Mouse (Mus musculus): ENCODE measurements around the gene Arhgef10l. TPM values are rescaled to one million over a fixed set of nuclear protein-coding genes. Genes with fewer than 3 reads are reported as not detected.

The Arhgef10l gene
- polyA plus RNA-seq, 1 experiment from 2014 or later: 17.0 TPM

DNA sequence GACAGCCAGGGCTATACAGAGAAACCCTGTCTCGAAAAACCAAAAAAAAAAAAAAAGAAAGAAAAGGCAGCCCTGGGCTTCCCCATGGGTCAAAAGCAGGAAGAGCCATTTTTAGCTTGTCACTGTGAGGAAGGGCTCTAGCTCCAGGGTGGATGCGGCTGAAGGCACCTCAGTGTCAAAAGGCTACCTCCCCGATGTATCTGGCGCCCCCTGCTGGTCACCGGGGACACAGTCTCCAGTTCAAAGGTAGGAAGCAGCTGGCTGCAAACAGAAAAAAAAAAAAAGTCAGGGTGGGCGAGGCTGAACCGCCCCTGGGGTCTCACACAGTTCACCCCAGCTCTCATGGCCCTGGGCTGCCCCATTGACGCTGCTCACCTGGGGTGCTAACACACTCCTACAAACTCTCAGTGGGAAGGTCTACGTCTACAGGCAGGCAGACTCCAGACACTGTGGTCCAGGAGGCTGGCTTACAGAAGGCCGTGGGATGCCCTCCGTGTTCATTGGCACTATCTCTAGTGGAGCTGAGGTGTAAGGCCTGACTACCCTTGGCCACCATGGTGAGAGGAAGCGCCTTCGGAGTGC lies 8.6 kb upstream of the Arhgef10l start:
- no peaks in the 10 kb centered on the region for H3K27me3 ChIP-seq
- no peaks in the 10 kb centered on the region for H3K9me3 ChIP-seq (replicated peaks)
- H3K36me3 ChIP-seq: no peaks in the 10 kb centered on the region
- WGBS: 32% methylated on average over 13 of the region's 13 CpGs
- peak; percentile 32 for ATAC-seq (ENCODE audit: insufficient number of reproducible peaks, low FRiP score, low TSS enrichment, low read depth)
- H3K27ac ChIP-seq (replicated peaks): no peak overlapping the region
- no peak overlapping the region for H3K4me3 ChIP-seq (replicated peaks)
- no peak overlapping the region for H3K4me2 ChIP-seq (replicated peaks)
- H3K4me1 ChIP-seq: peaks cover 8% of the 10 kb centered on the region; the same call in 1 of the 2 replicates
- no peak overlapping the region for H3K9ac ChIP-seq

DNA sequence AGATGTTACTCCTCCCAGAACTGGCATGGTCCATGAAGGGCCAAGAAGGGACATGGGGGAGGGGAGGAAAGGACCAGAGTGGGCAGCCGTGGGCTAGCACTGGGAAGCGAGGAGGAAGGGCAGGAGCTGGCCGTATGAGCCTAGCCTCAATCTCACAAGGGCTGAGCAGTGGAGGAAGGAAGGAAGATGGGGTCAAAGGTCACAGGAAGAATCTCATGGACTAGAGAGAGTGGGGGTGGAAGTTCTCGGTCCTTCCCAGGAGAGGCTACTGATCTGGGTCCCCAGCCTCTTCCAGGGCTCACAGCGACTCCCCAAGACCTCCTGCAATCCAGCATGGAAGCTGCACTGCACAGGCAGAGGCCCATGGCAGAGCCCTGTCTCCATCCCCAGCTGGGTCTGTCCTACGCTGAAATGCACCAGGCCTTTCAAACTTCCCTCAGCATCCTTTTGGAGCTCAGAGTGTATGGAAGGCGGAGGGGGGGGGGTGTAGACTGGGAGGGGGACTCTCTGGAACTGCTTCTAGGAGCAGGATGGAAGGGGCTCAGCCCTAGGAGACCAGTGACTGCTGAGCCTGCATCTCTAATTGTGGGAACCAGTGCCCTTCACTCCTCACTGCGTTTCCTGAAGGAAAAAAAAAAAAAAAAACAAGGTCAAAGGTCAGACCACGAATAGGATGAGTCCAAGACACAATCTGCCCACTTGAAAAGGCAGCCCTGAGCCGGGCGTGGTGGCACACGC lies 7.9 kb upstream of the Arhgef10l start:
- Histone ChIP-seq H3K4me2 (replicated peaks) (no peak overlapping the region), H3K9me3 (replicated peaks) (no peaks in the 10 kb centered on the region), H3K27me3 (no peaks in the 10 kb centered on the region), H3K36me3 (no peaks in the 10 kb centered on the region), H3K4me1 (peaks cover 4% of the 10 kb centered on the region; the same call in 1 of the 2 replicates), H3K4me3 (replicated peaks) (no peak overlapping the region), H3K27ac (replicated peaks) (no peak overlapping the region), H3K9ac (no peak overlapping the region)
- no peak for ATAC-seq (ENCODE audit: insufficient number of reproducible peaks, low FRiP score, low TSS enrichment, low read depth)
- WGBS: 52% methylated on average over 12 of the region's 12 CpGs

DNA sequence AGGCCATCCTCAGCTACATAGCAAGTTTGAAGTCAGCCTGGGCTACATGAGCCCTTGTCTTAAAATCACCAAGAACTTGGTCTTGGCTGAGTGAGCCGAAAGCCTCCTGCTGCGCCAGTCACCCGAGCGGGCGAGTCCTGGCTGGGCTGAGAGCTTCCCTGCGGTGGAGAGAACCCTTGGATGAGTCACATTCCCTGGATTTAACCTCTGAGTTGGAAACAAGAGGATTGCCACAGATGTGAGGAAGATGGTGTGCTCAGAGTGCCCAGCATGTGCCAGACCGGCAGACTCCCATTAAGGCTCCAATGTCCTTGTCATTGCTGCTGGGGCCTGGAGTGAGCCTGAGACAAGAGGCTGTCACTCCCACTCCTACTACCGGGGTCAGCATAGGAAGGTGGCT lies 2.0 kb upstream of the Arhgef10l start:
- Histone ChIP-seq H3K27me3 (no peaks in the 10 kb centered on the region), H3K4me3 (replicated peaks) (no peak overlapping the region)
- 79% methylated on average over 8 of the region's 8 CpGs for WGBS

DNA sequence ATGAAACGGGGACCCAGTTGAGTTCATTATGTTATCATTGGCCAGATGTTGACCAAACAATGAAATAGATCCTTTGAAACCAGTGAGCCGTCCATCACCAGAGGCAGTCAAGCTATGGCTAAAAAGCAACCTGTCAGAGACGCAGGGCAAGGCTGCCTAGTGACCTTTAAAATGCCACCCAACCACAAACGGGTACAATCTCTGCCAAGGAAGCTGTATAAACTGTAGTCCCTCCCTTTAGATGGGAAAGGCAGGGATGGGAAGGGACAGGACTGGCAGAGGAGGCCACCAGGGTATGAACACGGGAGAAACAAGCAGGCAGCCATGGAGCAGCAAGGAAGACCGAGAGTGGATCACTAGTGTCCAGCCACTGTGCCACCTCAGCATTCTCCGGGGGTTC lies 759 bp downstream of the Arhgef10l start:
- Histone ChIP-seq H3K4me3 (replicated peaks) (peak overlapping the region; percentile 11), H3K27me3 (no peaks in the 10 kb centered on the region), H3K9ac (no peak overlapping the region), H3K36me3 (no peaks in the 10 kb centered on the region), H3K4me1 (peaks cover 16% of the 10 kb centered on the region), H3K9me3 (replicated peaks) (no peaks in the 10 kb centered on the region), H3K27ac (replicated peaks) (0 out of 2 replicates have a peak overlapping the region, but pooled peaks have one; percentile 48), H3K4me2 (replicated peaks) (no peak overlapping the region)
- ATAC-seq (ENCODE audit: insufficient number of reproducible peaks, low FRiP score, low TSS enrichment, low read depth): no peak
- 72% methylated on average over 7 of the region's 7 CpGs for WGBS

More for the DNA sequence above, 2.0 kb upstream of the Arhgef10l start:
- H3K9ac ChIP-seq: no peak overlapping the region
- ATAC-seq (ENCODE audit: insufficient number of reproducible peaks, low FRiP score, low TSS enrichment, low read depth): no peak
- no peak overlapping the region for H3K27ac ChIP-seq (replicated peaks)
- H3K4me1 ChIP-seq: peaks cover 9% of the 10 kb centered on the region
- no peak overlapping the region for H3K4me2 ChIP-seq (replicated peaks)
- H3K9me3 ChIP-seq (replicated peaks): no peaks in the 10 kb centered on the region
- no peaks in the 10 kb centered on the region for H3K36me3 ChIP-seq

DNA sequence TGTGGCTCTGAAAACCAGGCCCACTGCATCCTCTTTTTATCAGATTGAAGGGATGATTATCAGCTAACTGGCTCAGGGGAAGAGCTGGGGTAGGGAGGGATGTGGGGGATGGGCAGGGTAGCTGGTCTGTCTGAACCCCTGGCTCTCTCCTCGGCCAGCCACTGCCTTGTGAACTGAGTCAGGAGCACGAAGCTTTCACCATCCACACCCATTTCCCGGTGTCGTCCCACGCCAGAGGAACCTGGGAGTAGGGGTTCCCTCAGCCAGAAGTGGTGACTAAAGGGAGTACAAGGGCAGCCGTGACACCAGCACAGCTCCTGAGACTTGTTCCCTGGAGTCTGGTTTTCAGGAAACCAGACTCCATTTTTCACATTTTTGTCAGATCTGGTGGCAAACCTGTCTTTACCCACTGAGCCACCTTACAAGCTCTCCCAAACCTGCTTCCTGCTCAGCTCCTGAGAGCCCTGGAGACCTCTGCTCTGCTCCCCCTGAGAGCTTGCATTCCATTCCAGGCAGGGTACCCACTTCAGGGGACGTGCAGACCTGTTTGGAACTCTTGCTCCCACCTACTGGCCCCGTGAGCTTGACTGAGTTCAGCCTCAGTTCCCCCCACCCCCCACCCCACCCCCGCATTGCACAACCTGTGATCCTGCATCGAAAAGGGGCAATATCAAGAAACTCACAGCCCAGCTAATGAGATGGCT lies 2.8 kb downstream of the Arhgef10l start:
- Histone ChIP-seq H3K36me3 (no peaks in the 10 kb centered on the region), H3K4me1 (peaks cover 23% of the 10 kb centered on the region), H3K27ac (replicated peaks) (no peak overlapping the region), H3K4me3 (replicated peaks) (no peak overlapping the region), H3K4me2 (replicated peaks) (no peak overlapping the region), H3K27me3 (no peaks in the 10 kb centered on the region), H3K9ac (no peak overlapping the region), H3K9me3 (replicated peaks) (no peaks in the 10 kb centered on the region)
- WGBS: 26% methylated on average over 10 of the region's 10 CpGs
- no peak for ATAC-seq (ENCODE audit: insufficient number of reproducible peaks, low FRiP score, low TSS enrichment, low read depth)

DNA sequence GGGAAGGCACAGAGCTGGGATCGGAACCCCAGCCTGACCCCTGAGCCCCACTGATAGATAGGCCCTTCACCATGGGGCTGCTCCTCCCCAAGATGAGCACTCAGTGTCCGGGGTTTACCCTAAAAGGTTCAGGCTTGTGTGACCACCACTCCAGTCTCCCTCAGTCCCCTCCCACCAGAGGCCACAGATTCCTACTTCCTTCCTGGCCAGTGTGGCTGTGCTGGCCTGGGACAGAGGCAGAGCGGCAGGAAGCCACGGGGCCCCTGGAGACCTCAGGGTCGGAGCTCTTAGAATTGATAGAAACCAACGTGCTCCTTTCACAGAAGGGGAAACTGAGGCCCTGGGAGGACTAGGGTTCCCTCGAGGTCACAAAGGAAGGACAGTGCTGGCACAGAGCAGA lies 3.4 kb downstream of the Arhgef10l start:
- H3K27me3 ChIP-seq: no peaks in the 10 kb centered on the region
- H3K36me3 ChIP-seq: no peaks in the 10 kb centered on the region
- no peaks in the 10 kb centered on the region for H3K9me3 ChIP-seq (replicated peaks)
- peaks cover 29% of the 10 kb centered on the region for H3K4me1 ChIP-seq
- no peak overlapping the region for H3K9ac ChIP-seq
- no peak overlapping the region for H3K4me2 ChIP-seq (replicated peaks)
- WGBS: 39% methylated on average over 7 of the region's 7 CpGs
- no peak for ATAC-seq (ENCODE audit: insufficient number of reproducible peaks, low FRiP score, low TSS enrichment, low read depth)
- H3K27ac ChIP-seq (replicated peaks): no peak overlapping the region
- no peak overlapping the region for H3K4me3 ChIP-seq (replicated peaks)

DNA sequence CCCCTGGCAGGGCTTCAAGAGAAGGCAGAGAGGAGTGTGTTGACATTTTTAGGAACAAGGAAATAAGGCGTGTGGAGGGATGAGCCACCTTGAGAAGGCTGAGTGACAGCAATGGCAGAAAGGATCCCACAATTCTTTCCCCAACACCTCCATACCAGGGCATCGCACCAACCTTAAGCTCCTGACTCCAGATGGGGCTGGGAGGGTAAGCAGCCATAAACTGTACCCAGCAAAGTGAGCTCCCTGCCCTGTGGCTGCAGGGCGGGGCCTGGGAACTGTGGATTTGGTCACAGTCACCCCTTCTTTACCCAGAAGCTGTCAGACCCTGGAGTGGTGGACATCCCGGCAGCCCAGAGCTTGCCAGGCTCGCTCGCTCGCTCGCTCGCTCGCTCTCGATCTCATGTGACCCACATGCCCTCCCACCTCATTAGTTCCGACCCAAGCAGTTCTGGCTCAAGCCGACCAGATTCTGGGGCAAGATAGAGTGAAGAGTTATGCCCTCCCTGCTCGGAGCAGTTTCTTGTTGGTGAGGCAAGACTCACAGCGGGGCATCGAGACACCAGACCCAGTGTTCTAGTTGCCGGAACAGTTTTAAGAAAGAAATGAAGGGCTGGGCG lies 4.3 kb downstream of the Arhgef10l start:
- no peak overlapping the region for H3K4me3 ChIP-seq (replicated peaks)
- peaks cover 37% of the 10 kb centered on the region for H3K4me1 ChIP-seq
- no peaks in the 10 kb centered on the region for H3K27me3 ChIP-seq
- no peak overlapping the region for H3K4me2 ChIP-seq (replicated peaks)
- 67% methylated on average over 18 of the region's 18 CpGs for WGBS
- no peak overlapping the region for H3K27ac ChIP-seq (replicated peaks)
- H3K9ac ChIP-seq: no peak overlapping the region
- H3K36me3 ChIP-seq: no peaks in the 10 kb centered on the region
- ATAC-seq (ENCODE audit: insufficient number of reproducible peaks, low FRiP score, low TSS enrichment, low read depth): no peak
- H3K9me3 ChIP-seq (replicated peaks): no peaks in the 10 kb centered on the region

DNA sequence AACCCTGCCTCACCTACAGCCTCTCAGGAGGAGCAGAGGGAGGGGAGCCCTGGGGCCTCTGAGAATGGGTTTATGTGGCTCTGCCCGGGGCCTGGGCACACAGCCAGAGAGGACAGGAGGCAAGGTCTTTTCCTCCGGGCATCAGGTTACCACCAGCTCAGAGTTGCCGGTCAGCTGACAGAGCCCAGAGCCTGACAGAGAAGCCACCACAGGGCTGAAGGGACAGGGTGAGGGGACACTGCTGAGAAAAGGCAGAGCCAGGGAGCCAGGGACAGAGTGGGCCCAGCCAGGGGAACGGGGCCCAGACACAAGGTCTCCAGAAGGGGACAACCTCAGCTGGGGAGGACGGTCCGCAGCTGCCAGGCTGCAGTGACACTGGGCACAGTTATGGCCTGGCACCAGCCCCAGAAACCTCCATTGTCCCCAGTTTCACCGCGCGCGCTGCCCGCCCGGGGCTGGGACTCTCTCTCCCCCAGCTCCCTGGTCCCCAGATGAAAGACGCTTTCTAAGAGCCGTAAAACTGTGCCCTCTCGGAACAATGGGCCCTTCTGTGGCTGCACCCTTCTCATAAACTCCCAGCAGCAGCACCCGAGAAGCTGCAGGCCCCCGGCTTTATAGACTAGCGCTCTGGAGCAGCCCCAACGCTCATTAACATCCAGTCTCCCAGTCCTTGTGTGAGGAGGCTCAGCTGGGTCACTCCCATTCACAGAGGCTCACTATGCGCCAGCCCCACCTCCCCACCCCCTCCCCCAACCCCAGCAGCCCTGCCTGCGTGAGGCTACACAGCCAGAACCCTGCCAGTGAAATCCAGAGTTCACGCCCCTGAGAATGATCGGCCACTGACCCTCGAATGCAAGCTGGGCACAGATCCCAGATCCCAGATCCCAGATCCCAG lies 7.9 kb downstream of the Arhgef10l start:
- Histone ChIP-seq H3K4me3 (replicated peaks) (no peak overlapping the region), H3K4me1 (peaks cover 41% of the 10 kb centered on the region)

DNA sequence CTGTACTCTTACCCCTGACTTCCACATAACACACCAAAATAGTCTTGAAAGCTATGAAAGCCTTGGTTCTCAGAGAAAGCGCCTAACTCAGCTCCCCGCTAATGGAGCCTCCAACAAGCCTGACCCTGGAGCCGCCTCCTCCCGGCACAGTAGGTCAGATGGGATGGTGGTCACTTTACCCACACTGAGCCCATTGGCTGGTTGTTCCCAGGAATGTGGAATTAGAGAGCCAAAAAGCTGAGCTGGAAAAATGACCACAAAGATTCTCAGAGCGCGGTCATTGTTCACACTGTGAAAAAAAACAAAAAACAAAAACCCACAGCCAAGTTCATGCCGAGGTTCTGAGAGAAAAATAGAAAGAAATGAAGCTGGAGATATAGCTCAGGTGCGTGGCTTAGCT lies 9.3 kb downstream of the Arhgef10l start:
- 74% methylated on average over 8 of the region's 8 CpGs for WGBS
- Histone ChIP-seq H3K27me3 (no peaks in the 10 kb centered on the region), H3K9me3 (replicated peaks) (no peaks in the 10 kb centered on the region)

More for the DNA sequence above, 7.9 kb downstream of the Arhgef10l start:
- Histone ChIP-seq H3K27me3 (no peaks in the 10 kb centered on the region), H3K9me3 (replicated peaks) (no peaks in the 10 kb centered on the region), H3K9ac (no peak overlapping the region), H3K4me2 (replicated peaks) (peak overlapping the region; percentile 19), H3K27ac (replicated peaks) (peak overlapping the region; percentile 72), H3K36me3 (no peaks in the 10 kb centered on the region)
- ATAC-seq (ENCODE audit: insufficient number of reproducible peaks, low FRiP score, low TSS enrichment, low read depth): peak; percentile 84
- 10% methylated on average over 24 of the region's 24 CpGs for WGBS

DNA sequence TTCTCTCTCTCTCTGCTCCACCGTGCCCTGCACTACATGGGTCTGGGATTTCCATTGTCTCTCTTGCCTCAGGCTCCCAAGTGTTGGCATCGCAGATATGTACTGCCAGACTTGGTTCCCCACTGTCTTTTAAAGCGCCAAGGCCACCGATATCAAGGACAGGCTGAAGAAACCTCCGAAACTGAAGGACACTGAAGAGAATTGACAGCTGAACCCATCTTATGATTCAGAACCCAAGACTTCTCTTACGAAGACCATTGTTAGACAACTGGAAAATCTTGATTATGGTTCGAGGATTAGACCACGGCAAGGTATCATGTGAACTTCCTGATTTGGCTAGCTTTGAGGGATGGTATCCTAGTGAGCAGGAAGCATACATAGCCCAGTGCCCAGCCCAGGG lies 11.0 kb downstream of the Arhgef10l start:
- Histone ChIP-seq H3K27me3 (no peaks in the 10 kb centered on the region), H3K27ac (replicated peaks) (no peak overlapping the region), H3K9ac (no peak overlapping the region), H3K4me3 (replicated peaks) (no peak overlapping the region), H3K36me3 (no peaks in the 10 kb centered on the region), H3K4me2 (replicated peaks) (no peak overlapping the region), H3K4me1 (peaks cover 32% of the 10 kb centered on the region), H3K9me3 (replicated peaks) (no peaks in the 10 kb centered on the region)
- no peak for ATAC-seq (ENCODE audit: insufficient number of reproducible peaks, low FRiP score, low TSS enrichment, low read depth)
- 54% methylated on average over 8 of the region's 8 CpGs for WGBS

More for the DNA sequence above, 9.3 kb downstream of the Arhgef10l start:
- Histone ChIP-seq H3K4me2 (replicated peaks) (no peak overlapping the region), H3K36me3 (no peaks in the 10 kb centered on the region), H3K9ac (no peak overlapping the region), H3K4me1 (peaks cover 32% of the 10 kb centered on the region), H3K27ac (replicated peaks) (no peak overlapping the region), H3K4me3 (replicated peaks) (no peak overlapping the region)
- ATAC-seq (ENCODE audit: insufficient number of reproducible peaks, low FRiP score, low TSS enrichment, low read depth): no peak

Measured in embryonic facial prominence, embryonic 15.5 days (tissue).